Comparison of ENCODE assay signal across 9 mouse cellular contexts in the genomic region with DNA sequence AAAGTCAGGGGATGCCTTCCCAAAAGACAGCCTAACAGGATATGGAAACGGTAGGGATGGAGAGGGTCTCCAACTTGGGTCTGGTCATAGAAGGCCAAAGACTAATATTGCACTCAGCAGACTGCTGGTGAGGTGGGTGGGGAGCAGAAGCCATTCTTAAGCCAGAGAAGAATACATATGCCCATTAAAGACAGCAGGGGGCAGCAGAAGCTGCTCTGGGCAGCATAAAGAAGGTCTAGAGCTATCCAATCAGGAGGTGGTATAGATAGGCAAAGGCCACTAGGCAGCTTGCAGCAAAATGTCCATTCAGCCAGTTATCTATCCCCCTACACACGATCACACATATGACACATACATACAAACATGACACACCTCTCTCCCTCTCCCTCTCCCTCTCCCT. TPM values are rescaled to one million over a fixed set of nuclear protein-coding genes. Genes with fewer than 3 reads are reported as not detected.
DNase-seq lines count a peak whose midpoint lies in the region; ATAC-seq and TF ChIP-seq lines count a peak whose summit lies in the region.
"Had no signal": no experiment of that assay in that cellular context is flagged by ENCODE, and none has a peak within 500 bp of the region (broad histone marks: within the 10 kb centered on the region; RNA-seq: fewer than 3 reads in every experiment).

No protein-coding gene starts in this region.

- no peaks in the 10 kb centered on the region for H3K36me3 ChIP-seq in heart, embryonic 10.5 days
- H3K36me3 ChIP-seq in thymus, adult 2 months (ENCODE audit: control insufficient read depth, insufficient read depth, low read length): no peaks in the 10 kb centered on the region
- no peaks in the 10 kb centered on the region for H3K36me3 ChIP-seq in small intestine, adult 2 months (ENCODE audit: control insufficient read depth, insufficient read depth, low read length)
- no peaks in the 10 kb centered on the region for H3K36me3 ChIP-seq in forebrain, embryonic 16.5 days (ENCODE audit: control insufficient read depth, insufficient read depth)
- H3K36me3 ChIP-seq: limb, embryonic 12.5 days had no signal

- TF ChIP-seq CTCF in thymus, adult 2 months (IDR thresholded peaks at IDR 0.05; ENCODE audit: borderline replicate concordance, control insufficient read depth, extremely low read depth, insufficient read depth, low read length, poor library complexity): no peak
- TF ChIP-seq CTCF in small intestine, adult 2 months (IDR thresholded peaks at IDR 0.05; ENCODE audit: extremely low read depth, insufficient read length, insufficient replicate concordance, low read depth, low read length): peak; percentile 45; the same call in 1 of the 2 replicates

- H3K27me3 ChIP-seq in heart, embryonic 10.5 days (ENCODE audit: insufficient read depth, poor library complexity, severe bottlenecking): no peaks in the 10 kb centered on the region
- no peaks in the 10 kb centered on the region for H3K27me3 ChIP-seq in thymus, adult 2 months (ENCODE audit: control insufficient read depth, insufficient read depth, low read length)
- no peaks in the 10 kb centered on the region for H3K27me3 ChIP-seq in small intestine, adult 2 months (ENCODE audit: control insufficient read depth, insufficient read depth, low read length)
- H3K27me3 ChIP-seq in forebrain, embryonic 16.5 days (replicated peaks; ENCODE audit: control insufficient read depth, insufficient read depth, low read length): no peaks in the 10 kb centered on the region
- H3K27me3 ChIP-seq: limb, embryonic 12.5 days had no signal

- no peaks in the 10 kb centered on the region for H3K4me1 ChIP-seq in heart, embryonic 10.5 days
- no peaks in the 10 kb centered on the region for H3K4me1 ChIP-seq in thymus, adult 2 months (replicated peaks; ENCODE audit: control insufficient read depth, insufficient read depth, low read length)
- H3K4me1 ChIP-seq in small intestine, adult 2 months (ENCODE audit: control insufficient read depth, insufficient read depth, insufficient read length, low read length): no peaks in the 10 kb centered on the region
- H3K4me1 ChIP-seq in forebrain, embryonic 16.5 days (replicated peaks; ENCODE audit: control insufficient read depth, insufficient read depth, low read length): no peaks in the 10 kb centered on the region
- H3K4me1 ChIP-seq: limb, embryonic 12.5 days had no signal

- no peak for ATAC-seq in forebrain, embryonic 16.5 days

- H3K4me2 ChIP-seq in forebrain, embryonic 16.5 days (ENCODE audit: low read length): no peak overlapping the region
- H3K4me2 ChIP-seq: limb, embryonic 12.5 days had no signal

- no peak overlapping the region for H3K27ac ChIP-seq in heart, embryonic 10.5 days
- no peak overlapping the region for H3K27ac ChIP-seq in thymus, adult 2 months (ENCODE audit: control insufficient read depth, insufficient read depth, low read length)
- no peak overlapping the region for H3K27ac ChIP-seq in small intestine, adult 2 months (ENCODE audit: insufficient read depth, low read depth, low read length)
- no peak overlapping the region for H3K27ac ChIP-seq in forebrain, embryonic 16.5 days (ENCODE audit: low read length)
- H3K27ac ChIP-seq: limb, embryonic 12.5 days had no signal

- H3K9ac ChIP-seq in forebrain, embryonic 16.5 days (replicated peaks; ENCODE audit: low read depth, low read length): no peak overlapping the region
- H3K9ac ChIP-seq: limb, embryonic 12.5 days had no signal

- TF ChIP-seq POLR2A in thymus, adult 2 months (IDR thresholded peaks at IDR 0.05; ENCODE audit: control insufficient read depth, extremely low read depth, insufficient read depth, low read length, poor library complexity): no peak
- no peak for TF ChIP-seq POLR2A in small intestine, adult 2 months (IDR thresholded peaks at IDR 0.05; ENCODE audit: low read depth, low read length)

- H3K4me3 ChIP-seq in heart, embryonic 10.5 days: no peak overlapping the region
- no peak overlapping the region for H3K4me3 ChIP-seq in thymus, adult 2 months (ENCODE audit: control insufficient read depth, insufficient read depth, low read length)
- H3K4me3 ChIP-seq in small intestine, adult 2 months (ENCODE audit: low read depth, low read length): no peak overlapping the region
- no peak overlapping the region for H3K4me3 ChIP-seq in forebrain, embryonic 16.5 days (replicated peaks; ENCODE audit: low read length)
- H3K4me3 ChIP-seq: limb, embryonic 12.5 days had no signal

- no peaks in the 10 kb centered on the region for H3K9me3 ChIP-seq in heart, embryonic 10.5 days
- H3K9me3 ChIP-seq in forebrain, embryonic 16.5 days (ENCODE audit: control insufficient read depth, low read length): 0 out of 2 replicates have a peak, but pooled peaks cover 3% of the 10 kb centered on the region

- WGBS in heart, embryonic 10.5 days: 52% methylated on average over 2 of the region's 2 CpGs
- 47% methylated on average over 2 of the region's 2 CpGs for WGBS in thymus, adult 2 months
- 28% methylated on average over 2 of the region's 2 CpGs for WGBS in small intestine, adult 2 months
- WGBS in forebrain, embryonic 16.5 days: 70% methylated on average over 2 of the region's 2 CpGs

- peak; percentile 4 to 12 for DNase-seq in heart, adult 18-20 months
- DNase-seq in heart, embryonic 10.5 days (ENCODE audit: low spot score): no peak
- DNase-seq in thymus, adult 2 months: peak; percentile 34
- no peak for DNase-seq in thymus, adult 18-20 months
- peak; percentile 28 to 44 for DNase-seq in cerebellum, postnatal 14 days
- DNase-seq in layer of hippocampus, adult 9-11 months: peak; percentile 25

RNA-seq across cellular contexts. Expression of a gene that starts 17.1 kb away (rescaled TPM):
- total RNA-seq in heart, adult 18-20 months (2021): not detected
- not detected in 2 replicates for polyA plus RNA-seq in heart, embryonic 10.5 days (2016; fragmentation: Nextera tagmentation; extraction: Ambion mirVana)
- polyA plus RNA-seq in thymus, adult 2 months (2012; rRNA removed): 0.06 TPM in 1 of 2 replicates, not detected in the other
- 0.29 TPM in 1 of 2 replicates, not detected in the other for polyA plus RNA-seq in small intestine, adult 2 months (2012; rRNA removed)
- polyA plus RNA-seq in forebrain, embryonic 16.5 days (2015; fragmentation: Nextera tagmentation; extraction: Ambion mirVana): not detected in 2 replicates
- polyA plus RNA-seq: limb, embryonic 12.5 days had no signal

RNA-seq across cellular contexts. Expression of a gene that starts 55.0 kb away (rescaled TPM):
- 10 to 100 TPM; 11.7 to 14.2 TPM for total RNA-seq in heart, adult 18-20 months (2021)
- 18.7 and 24.2 TPM in 2 replicates for polyA plus RNA-seq in heart, embryonic 10.5 days (2016; fragmentation: Nextera tagmentation; extraction: Ambion mirVana)
- polyA plus RNA-seq in thymus, adult 2 months (2012; rRNA removed): 20.8 and 23.1 TPM in 2 replicates
- polyA plus RNA-seq in small intestine, adult 2 months (2012; rRNA removed): 2.8 and 3.4 TPM in 2 replicates
- polyA plus RNA-seq in forebrain, embryonic 16.5 days (2015; fragmentation: Nextera tagmentation; extraction: Ambion mirVana): 29.1 and 32.1 TPM in 2 replicates

Comparison
In these comparisons a context has a peak if more than half of its experiments do, and no peak if none do; other contexts are left out.
1. DNase-seq: peak in heart, adult 18-20 months (2 of 2), thymus, adult 2 months (single experiment), cerebellum, postnatal 14 days (2 of 2) and layer of hippocampus, adult 9-11 months (single experiment); none in heart, embryonic 10.5 days (single experiment) and thymus, adult 18-20 months (0 of 2).